Mouse (Mus musculus) frontal cortex, adult 2 months (tissue): ENCODE results near the gene Riok1. TPM values are rescaled to one million over a fixed set of nuclear protein-coding genes. Genes with fewer than 3 reads are reported as not detected.

Experiments used
- DNase-seq, 2 experiments: peaks; one replicate each; pipeline ENCODE4 v3.0.0; 2022; ENCODE audit warnings: low spot score in 1 of 2; ENCODE audit errors: extremely low spot score in 1 of 2
- polyA plus RNA-seq: library from polyadenylated mRNA; depleted of rRNA; stranded (reverse); fragments of >200 nt; gene quantifications from 2 replicates; pipeline ENCODE4 v1.2.3, GENCODE M21; 2012; rRNA removed

Gene Riok1
- polyA plus RNA-seq: 33.9 and 35.7 TPM in 2 replicates

DNA sequence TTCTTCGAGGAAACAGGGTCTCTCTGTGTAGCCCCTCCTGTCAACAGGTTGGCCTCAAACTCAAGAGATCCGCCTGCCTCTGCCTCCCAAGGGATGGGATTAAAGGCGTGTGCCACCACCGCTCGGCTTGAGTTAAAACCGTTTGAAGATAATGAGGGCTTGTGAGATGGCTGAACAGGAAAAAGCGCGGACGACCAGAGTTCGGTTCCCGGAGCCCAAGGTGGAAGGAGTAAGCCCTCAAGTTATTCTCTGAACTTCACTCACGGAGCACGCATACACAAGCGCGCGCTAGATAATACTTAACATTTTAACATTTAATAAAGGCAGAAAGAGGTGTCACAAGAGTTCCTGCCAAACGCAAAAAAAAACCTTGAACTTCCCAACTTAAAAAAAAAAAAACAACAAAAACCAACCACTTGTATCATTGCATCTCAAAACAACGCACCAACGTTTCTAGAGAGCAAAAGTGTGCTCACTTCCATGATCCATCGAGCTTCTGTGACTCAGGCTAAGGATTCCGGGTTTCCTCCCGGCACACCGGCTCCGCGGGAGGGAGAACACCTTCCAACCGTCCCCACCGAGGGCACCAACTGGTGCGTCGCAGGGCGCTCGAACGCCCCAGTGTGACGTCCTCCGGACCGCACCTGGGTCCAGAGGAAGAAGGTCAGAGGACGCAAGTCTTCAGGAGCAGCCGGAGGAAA is at the start of gene Riok1:
Riok1 (plus strand) TSS at position 653 of the 701 bp plus-strand sequence.
- DNase-seq: peak in 1 of 2 experiments; percentile 9

DNA sequence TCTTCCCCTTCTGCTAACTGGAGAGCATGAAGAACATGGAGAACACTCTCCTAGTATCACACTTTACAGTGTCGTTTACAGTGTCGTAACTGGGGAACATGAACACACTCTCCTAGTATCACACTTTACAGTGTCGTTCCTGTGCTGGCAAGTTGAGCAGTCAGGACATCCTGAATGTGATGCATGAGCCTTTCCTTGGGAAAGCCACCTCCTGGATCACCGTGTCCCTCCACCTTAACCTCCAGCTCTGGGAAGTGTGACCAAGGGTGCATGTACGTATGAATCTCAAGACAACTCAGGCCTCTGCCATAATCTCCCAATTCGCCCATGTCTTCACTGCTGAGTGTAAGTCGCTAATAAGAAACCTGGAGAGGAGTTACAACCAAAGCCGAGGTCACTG is 47.1 kb upstream of the Riok1 start:
- DNase-seq: no peak

DNA sequence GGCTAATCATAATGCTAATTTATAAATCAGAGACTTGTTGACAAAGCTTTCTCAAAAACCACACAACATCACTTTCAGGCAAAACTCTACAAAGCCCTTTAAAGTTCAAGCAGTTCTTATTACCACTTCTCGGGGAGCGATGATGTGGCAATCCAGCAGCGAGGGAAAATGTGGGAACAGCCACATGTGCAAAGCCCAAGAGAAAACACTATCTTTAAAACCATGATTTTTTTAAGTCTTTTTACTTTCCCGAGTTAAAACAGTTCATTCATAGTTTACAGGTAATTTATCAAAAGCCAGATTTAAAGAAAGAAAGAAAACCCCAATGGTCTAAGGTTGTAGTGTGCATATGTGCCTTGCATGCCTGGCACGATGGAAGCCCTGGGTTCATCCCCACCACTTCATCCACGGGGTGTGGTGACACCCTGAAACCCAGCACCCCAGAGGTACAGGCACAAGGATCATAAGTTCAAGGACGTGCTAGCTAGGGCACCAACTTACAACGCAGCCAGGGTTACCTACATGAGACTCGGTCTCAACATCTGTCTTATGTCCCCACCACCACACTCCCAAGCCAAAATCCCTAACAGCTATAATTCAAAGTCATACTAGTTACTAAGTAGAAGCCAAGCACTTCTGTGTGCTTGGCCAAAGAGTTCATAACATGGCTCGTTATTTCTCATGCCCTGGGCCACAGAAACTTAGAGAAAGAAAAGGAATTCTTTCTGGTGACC is 44.0 kb upstream of the Riok1 start:
- no peak for DNase-seq

DNA sequence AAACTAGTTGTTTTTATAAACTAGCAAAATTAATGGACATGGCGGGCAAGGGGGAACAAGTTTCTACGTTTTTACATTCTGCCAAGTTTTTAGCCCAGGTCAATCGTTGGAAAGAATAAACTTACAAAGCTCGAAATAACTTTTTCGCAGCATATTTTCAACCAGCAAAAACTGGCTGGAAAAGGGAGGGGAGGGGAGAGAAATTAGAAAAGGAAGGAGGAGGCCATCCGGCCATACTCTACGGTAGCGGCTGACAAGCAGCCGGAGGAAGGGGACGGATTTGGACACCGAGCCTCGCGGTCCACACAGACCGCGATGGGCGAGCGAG is 43.5 kb upstream of the Riok1 start:
- no peak for DNase-seq

DNA sequence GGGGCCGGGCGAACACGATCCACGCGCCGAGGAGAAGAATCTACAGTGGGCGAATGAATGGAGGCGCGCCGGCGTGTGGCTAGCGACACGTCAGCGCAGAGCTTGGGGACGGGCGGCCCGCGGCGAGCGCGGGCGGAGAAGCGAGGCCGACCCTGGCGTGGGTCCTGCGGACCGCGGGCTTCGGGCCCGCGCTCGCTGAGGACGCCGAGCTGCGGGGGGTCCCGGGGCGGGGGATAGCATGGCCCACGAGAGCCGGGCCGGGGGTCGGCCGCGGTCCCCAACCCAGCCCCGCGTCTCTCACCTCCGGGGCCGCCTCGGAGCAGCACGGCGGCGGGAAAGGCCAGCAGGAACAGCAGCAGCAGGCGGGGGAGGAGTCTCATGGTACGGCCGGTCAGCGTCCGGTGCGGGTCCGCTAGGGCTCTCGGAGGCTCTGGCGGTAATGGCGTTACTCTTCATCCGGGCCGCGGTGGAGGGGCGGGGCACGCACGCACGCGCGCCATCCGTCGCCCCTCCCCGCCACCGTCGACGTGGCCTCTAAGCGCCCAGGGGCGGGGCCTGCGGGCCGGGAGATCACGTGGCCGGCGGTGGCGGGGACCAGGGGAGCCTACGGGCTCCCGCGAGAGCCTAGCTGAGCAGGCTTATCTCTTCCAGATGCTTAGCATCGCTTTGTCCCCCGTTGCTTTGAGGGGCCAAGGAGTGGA is 42.9 kb upstream of the Riok1 start, which contains the start of gene Ssr1:
Ssr1 (minus strand) TSS at position 514 of the 701 bp plus-strand sequence.
- peak; percentile 88 to 95 for DNase-seq

DNA sequence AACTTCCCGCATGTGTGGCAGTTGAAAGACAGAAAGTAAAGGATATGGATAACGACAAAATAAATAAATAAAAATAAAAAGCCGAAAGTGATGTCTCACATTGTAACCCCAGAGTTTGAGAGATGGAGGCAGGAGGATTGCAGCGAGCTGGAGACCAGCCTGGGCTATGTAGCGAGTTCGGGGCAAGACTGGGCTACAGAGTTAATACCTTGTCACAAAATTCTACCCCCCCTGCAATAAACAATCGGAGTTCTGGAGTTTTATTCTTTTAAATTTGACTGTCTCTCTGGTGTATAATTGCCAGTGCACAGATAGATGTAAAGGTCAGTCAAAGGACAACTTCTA is 42.4 kb upstream of the Riok1 start:
- DNase-seq: no peak

DNA sequence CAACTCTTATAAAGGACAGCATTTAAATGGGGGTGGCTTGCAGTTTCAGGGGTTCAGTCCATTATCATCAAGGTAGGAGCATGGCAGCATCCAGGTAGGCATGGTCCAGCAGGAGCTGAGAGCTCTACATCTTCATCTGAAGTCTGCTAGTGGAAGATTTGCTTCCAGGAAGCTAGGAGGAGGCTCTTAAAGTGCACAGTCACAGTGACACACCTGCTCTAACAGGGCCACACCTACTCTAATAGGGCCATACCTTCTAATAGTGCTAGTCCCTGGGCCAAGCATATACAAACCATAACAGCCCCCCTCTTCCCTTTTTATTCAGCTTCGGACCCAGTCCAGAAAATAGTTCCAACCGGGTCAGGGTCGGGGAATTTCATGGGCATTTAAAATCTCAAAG is 37.1 kb upstream of the Riok1 start:
- no peak for DNase-seq

DNA sequence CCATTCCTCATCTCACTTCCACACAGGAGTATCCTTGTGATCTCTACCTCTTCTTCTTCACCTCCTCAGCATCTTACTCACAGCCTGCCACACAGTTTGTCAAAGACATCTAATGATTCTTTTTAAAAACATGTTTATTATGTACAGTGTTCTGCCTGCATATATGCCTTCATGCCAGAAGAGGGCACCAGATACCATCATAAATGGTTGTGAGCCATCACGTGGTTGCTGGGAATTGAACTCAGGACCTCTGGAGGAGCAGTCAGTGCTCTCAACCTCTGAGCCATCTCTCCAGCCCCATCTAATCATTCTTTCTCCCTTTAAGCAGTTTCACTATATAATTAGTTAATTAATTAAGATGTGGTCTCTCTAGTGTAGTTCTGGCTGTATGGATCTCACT is 34.3 kb upstream of the Riok1 start:
- DNase-seq: no peak

DNA sequence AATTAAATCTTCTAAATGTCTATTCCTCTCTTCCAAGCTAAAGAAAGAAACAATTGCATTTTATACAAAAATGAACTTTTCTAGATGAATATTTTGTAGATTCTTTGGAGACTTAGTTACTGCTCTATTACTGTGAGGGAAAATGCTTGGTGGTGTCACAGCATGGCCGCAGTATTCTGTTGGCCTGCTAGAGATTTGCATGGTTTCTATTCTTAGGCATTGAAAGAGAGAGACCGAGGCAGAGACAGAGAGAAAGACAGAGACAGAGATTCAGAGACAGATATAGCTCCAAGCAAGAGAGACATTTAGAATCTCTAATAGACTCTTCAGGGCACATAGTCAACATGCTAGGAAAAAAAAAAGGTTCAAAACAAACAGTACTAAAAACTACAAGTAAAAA is 28.8 kb upstream of the Riok1 start:
- DNase-seq: no peak

DNA sequence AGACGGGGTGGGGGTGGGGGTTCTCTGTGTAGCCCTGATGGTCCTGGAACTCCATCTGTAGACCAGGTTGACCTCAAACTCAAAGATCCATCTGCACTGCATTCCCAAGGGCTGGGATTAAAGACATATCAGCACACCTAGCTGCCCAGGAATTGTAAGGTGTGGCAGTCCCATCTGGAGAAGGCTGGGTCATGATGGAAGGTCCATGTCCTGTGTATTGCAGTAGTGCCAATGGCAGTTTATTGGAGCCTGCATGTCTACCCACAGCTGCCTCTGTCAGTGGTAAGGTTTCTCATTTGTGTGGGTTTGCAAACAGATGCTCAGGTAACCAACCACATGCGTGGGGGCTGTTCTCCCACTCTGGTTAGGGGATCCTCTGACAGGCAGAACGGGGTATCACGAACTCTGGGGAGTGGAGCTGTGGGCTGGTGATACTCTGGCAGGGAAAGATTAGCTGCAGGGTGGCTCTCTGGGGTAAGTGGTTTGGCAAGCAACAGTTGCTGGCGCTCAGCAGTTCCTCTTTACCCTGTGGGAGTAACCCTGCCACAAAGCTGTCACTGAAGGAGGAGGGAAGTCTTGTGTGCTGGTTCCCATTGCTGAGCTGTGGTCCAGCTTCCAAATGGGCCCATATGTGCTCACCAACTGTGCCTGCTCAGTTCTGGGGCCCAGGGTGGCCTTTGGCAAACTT is 26.9 kb upstream of the Riok1 start:
- no peak for DNase-seq

DNA sequence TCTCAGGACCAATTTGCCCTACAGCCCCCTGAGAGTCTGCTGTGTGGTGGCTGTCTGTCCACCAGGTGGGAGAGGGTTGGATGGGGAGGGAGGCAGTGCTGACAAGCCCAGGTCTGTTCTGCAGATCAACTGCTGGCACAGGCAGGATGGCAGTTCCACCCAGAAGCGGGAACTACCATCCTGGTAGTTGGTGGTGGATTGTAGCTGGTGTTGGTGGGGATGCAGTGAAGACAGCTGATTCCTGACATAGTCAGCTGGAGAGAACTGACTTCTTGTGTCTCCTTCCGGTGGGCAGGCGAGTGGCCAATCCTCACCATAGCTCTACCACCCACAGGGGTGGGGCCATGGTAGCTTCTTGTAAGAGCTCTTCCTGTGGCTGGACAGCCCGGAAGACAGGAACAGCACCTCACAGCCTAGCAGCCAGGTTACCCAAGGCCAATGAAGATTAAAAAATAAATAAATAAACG is 26.3 kb upstream of the Riok1 start:
- no peak for DNase-seq

DNA sequence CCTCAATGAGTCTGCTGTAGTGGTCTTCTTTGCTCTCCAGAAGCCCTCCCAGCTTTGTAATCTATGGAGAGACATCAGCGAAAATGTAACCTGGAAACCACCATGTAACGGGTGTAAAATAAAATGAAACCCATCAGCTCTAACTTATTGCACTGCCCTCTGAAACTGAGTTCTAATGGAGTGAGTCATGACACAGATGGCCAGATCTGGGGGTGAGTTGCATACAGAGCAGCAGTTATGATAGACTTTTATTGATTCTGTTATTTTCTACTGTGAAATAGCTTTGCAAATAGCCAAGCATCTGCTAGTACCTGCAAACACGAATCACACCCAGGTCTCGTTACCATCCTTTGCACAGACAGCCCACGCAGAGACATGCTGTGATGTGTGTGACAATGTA is 24.4 kb upstream of the Riok1 start:
- DNase-seq: no peak

DNA sequence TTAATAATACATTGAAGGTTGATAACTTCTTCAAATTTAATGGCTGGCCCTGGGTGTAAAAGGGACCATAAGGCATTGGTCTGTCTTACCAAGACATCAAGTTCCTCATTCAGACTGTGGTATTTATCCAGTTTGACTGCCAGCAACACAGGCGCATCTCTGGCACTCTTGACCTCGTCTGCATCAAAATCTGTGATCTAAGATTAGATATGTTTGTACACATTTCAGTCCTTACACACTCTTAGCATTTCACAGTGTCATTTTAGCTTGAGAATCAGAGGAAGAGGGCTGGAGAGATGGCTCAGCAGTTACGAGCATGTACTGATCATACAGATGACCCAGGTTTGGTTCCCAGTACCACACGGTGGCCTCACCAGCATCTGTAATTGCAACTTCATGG is 21.2 kb upstream of the Riok1 start:
- no peak for DNase-seq

DNA sequence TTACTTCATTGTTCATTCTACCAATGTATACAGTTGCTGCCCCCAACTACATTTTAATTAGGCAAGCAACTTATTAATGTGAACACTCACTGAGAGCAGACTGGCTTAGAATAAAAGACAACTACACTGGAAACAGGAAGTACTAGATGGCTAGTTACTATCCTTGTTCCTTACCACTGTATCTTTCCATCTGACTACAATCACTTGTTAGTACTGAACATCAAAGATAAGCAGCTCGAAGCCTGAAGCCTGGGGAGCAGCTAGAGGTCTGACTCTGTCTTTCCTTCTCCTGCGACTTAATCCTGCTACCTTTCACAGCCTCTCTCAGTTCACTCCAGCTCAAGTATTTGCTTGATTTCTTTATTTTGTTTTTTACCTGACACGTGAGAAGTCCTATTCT is 18.0 kb upstream of the Riok1 start:
- DNase-seq: no peak

DNA sequence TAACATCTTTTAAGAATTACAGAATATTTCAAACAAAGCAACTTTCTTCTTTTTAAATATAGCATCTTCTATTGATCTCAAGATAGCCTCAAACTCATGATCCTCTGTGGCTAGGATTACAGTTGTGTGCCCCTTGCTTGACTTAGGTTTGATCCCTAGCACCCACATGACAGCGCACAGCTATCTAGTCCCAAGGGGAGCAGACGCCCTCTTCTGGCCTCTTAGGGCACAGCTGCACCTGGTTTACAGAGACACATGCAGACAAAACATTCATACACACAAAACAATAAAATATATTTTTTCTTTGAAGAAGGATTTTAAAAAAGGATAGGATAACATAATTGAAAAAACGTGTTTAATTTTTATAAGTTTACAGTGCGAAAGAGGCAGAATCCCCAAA is 10.9 kb upstream of the Riok1 start:
- no peak for DNase-seq

DNA sequence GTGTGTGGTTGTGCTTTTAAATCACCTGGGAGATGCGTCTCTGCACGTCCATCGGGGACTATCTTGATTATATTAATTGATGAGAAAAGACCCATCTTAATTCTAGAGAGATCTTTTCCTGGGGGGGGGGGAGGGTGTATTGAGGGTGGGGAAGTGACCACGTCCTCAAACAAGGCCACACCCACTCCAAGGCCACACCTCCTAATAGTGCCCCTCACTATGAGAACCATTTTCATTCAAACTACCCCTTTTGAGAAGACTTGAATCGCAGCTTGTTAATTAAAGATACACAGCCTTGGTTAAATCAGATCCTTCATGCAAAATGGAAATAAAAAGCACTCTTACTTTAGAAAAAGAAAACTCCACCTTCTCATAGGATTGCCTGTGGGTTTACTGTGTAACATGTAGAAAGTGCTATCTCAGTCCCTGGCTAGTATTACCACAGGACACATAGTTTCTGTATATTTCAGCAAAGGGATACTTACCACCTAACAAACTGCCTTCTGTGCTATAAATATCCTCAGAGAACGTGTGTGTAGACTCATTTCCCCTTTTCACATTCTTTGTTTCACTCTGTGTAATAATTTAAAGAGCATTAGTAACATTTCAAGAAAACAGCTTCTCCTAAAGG is 9.1 kb upstream of the Riok1 start:
- no peak for DNase-seq

DNA sequence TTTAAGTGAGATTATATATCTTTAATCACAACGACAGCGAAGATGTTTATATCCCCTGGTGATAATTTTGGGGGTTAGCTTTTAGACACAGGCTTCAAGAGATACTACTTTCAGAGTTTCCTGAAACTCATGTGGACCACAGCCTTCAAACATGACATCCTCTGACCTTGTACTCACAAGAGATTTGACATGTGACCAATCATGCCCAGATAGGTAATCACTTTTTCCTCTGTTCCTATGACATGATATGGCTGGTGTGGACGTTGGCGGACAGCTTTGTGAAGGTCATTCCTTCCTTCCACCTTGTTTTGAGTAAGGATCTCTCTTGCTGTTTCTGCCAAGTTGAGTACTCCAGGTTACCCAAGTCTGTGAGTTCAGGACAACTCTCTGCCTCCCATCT is 8.4 kb upstream of the Riok1 start:
- DNase-seq: no peak

DNA sequence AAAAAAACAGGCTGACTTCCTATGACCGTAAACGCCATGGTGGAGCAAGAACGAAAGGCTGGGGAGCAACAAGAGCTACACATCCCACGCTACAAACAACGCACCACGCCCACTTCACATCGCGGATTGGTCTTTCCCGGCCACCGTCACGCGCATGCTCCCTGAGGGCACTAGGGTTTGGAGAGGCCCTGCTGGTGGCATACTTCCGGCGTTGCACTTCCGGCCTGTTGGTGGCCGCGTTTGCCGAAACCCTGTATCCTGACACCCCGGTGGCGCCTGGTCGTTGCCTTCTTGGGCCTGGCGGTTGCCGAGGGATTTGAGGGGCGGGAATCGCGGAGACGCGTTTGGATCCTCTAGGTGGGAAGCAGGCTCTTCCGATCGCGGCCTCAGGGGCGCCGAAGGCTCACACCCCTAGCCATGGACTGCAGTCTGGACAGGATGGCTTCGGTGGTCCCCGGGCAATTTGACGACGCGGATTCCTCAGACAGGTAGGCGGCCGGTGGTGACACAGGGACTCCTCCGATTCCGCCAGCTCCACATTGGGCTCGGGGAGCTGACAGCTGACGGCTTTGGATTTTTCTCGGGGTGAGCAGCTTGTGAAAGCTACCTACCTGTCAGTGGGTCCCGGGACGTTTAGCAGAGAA is 371 bp downstream of the Riok1 start, which contains the start of gene Cage1:
Cage1 (minus strand) TSS at position 26 of the 644 bp plus-strand sequence.
- peak; percentile 91 to 98 for DNase-seq

DNA sequence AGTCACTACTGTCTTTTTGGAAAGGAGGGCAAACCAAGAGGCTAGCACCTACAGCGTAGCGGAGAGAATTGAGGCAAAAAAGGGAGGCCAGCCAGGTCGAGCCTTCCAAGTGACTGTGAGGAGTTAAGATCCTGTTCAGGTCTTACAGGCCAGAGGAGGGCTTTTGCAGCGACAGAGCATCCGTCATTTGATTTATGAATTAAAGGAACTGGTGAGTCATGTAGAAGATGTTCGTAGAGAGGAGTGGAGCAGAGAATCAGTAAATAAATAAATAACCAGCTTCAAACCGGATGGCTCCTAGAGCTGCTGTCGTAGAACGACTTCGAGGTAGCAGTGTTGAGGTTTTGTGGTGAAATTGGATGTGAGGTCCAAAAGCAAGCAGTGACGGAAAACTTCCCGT is 1.0 kb downstream of the Riok1 start:
- DNase-seq: no peak

DNA sequence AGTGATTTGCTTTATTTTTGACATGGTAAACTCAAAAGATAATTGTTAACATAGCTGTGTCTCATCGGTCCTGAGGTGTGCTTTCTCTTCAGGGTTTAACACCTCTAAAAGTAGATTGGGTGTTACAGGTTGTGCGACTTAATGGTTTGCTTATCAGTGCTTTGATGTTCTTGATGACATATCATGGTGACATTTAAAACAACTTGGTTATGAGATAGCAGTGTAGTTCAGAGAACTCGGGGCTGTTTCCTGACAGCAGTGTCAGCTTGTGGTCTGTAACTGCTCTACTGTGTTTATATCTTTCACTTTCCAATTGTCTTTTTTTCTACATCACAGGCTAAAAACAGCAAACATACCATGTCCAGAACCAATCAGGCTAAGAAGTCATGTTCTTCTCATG is 13.1 kb downstream of the Riok1 start:
- no peak for DNase-seq
